Mouse (Mus musculus): ENCODE results near the gene Pcyt1b.

The Pcyt1b gene

GRCm38 (mm10) chrX:93654218-93655002, at the start of gene Pcyt1b:
Gene Pcyt1b, plus strand, starts transcription at chrX:93654863.
- DNase-seq (ENCODE audit: low read depth, low spot score) = no peak

GRCm38 (mm10) chrX:93630256-93630655, 24.4 kb upstream of the Pcyt1b start:
- no peak for DNase-seq (ENCODE audit: low read depth, low spot score)

- peak; percentile 63 for DNase-seq (ENCODE audit: low read depth, low spot score)
These were observed 22.8 kb upstream of the Pcyt1b start, which contains the start of gene Pola1 for GRCm38 (mm10) chrX:93631657-93632449. Gene Pola1, minus strand, starts transcription at chrX:93632155.

GRCm38 (mm10) chrX:93634861-93635375, 19.7 kb upstream of the Pcyt1b start:
- DNase-seq (ENCODE audit: low read depth, low spot score) = no peak

- DNase-seq (ENCODE audit: low read depth, low spot score) = no peak
These were observed 11.1 kb upstream of the Pcyt1b start for GRCm38 (mm10) chrX:93643600-93643999.

- DNase-seq (ENCODE audit: low read depth, low spot score) = no peak
These were observed 10.6 kb upstream of the Pcyt1b start for GRCm38 (mm10) chrX:93644022-93644421.

- DNase-seq (ENCODE audit: low read depth, low spot score) = no peak
These were observed 3.9 kb upstream of the Pcyt1b start for GRCm38 (mm10) chrX:93650738-93651137.

GRCm38 (mm10) chrX:93655153-93655552, 490 bp downstream of the Pcyt1b start:
- DNase-seq (ENCODE audit: low read depth, low spot score) = no peak

GRCm38 (mm10) chrX:93663919-93664586, 9.4 kb downstream of the Pcyt1b start:
- no peak for DNase-seq (ENCODE audit: low read depth, low spot score)

GRCm38 (mm10) chrX:93664787-93665186, 10.1 kb downstream of the Pcyt1b start:
- peak; percentile 38 for DNase-seq (ENCODE audit: low read depth, low spot score)

- no peak for DNase-seq (ENCODE audit: low read depth, low spot score)
These were observed 19.8 kb downstream of the Pcyt1b start for GRCm38 (mm10) chrX:93674432-93674831.

GRCm38 (mm10) chrX:93674836-93675795, 20.5 kb downstream of the Pcyt1b start:
- peak; percentile 73 for DNase-seq (ENCODE audit: low read depth, low spot score)

GRCm38 (mm10) chrX:93676228-93676627, 21.6 kb downstream of the Pcyt1b start:
- no peak for DNase-seq (ENCODE audit: low read depth, low spot score)

GRCm38 (mm10) chrX:93689287-93689686, 34.6 kb downstream of the Pcyt1b start:
- no peak for DNase-seq (ENCODE audit: low read depth, low spot score)

GRCm38 (mm10) chrX:93690672-93691071, 36.0 kb downstream of the Pcyt1b start:
- no peak for DNase-seq (ENCODE audit: low read depth, low spot score)

- DNase-seq (ENCODE audit: low read depth, low spot score) = no peak
These were observed 42.9 kb downstream of the Pcyt1b start for GRCm38 (mm10) chrX:93697596-93697995.

GRCm38 (mm10) chrX:93700528-93701225, 46.0 kb downstream of the Pcyt1b start:
- peak; percentile 67 for DNase-seq (ENCODE audit: low read depth, low spot score)

GRCm38 (mm10) chrX:93712566-93712965, 57.9 kb downstream of the Pcyt1b start:
- DNase-seq (ENCODE audit: low read depth, low spot score) = no peak

GRCm38 (mm10) chrX:93729529-93729928, 74.9 kb downstream of the Pcyt1b start:
- no peak for DNase-seq (ENCODE audit: low read depth, low spot score)

GRCm38 (mm10) chrX:93730854-93731253, 76.2 kb downstream of the Pcyt1b start:
- no peak for DNase-seq (ENCODE audit: low read depth, low spot score)
